Mouse (Mus musculus) C2C12 (cell line): Measurements from ENCODE around the gene Myh7. TPM values are rescaled to one million over a fixed set of nuclear protein-coding genes. Genes with fewer than 3 reads are reported as not detected.

Experiments
- H3K27me3 ChIP-seq: one replicate; pipeline ENCODE4 v1.6.1; 2011; ENCODE audit not compliant: control insufficient read depth, insufficient read depth, insufficient read length
- H3K36me3 ChIP-seq: one replicate; pipeline ENCODE4 v1.6.1; 2011; ENCODE audit not compliant: control insufficient read depth, insufficient read depth
- H3K4me3 ChIP-seq: one replicate; pipeline ENCODE4 v1.5.1; 2011; ENCODE audit warnings: mild to moderate bottlenecking, control low read depth; ENCODE audit not compliant: poor library complexity, insufficient read depth, severe bottlenecking
- H3K79me2 ChIP-seq: one replicate; pipeline ENCODE4 v1.6.1; 2011; ENCODE audit not compliant: control insufficient read depth, insufficient read depth
- H3K79me3 ChIP-seq: one replicate; pipeline ENCODE4 v1.6.1; 2011; ENCODE audit warnings: low read depth, control low read depth
- H3ac ChIP-seq: one replicate; pipeline ENCODE3; 2011; ENCODE audit warnings: low read depth; ENCODE audit not compliant: control insufficient read depth, insufficient read length
- CEBPB ChIP-seq: IDR thresholded peaks from one replicate; pipeline ENCODE4 v1.6.1; 2011; ENCODE audit warnings: low read depth, mild to moderate bottlenecking, control low read depth, moderate library complexity
- CTCF ChIP-seq: IDR thresholded peaks from one replicate; pipeline ENCODE4 v1.5.1; 2011; ENCODE audit not compliant: control insufficient read depth, insufficient read depth, insufficient read length
- FOSL1 ChIP-seq: IDR thresholded peaks from one replicate; pipeline ENCODE4 v1.8.0; 2011; ENCODE audit warnings: mild to moderate bottlenecking, low read length; ENCODE audit not compliant: poor library complexity, insufficient read depth, severe bottlenecking
- MAX ChIP-seq: IDR thresholded peaks from one replicate; pipeline ENCODE4 v1.6.1; 2011; ENCODE audit warnings: mild to moderate bottlenecking, control low read depth
- MYOD1 ChIP-seq: IDR thresholded peaks from one replicate; pipeline ENCODE4 v1.6.1; 2011; ENCODE audit warnings: low read depth; ENCODE audit not compliant: control insufficient read depth, insufficient read length
- MYOG ChIP-seq: IDR thresholded peaks from one replicate; pipeline ENCODE4 v1.6.1; 2011; ENCODE audit not compliant: control insufficient read depth, insufficient read length; ENCODE audit errors: extremely low read depth
- USF1 ChIP-seq: IDR thresholded peaks from one replicate; pipeline ENCODE4 v1.6.1; 2011; ENCODE audit warnings: low read depth, mild to moderate bottlenecking, control low read depth, moderate library complexity
- polyA plus RNA-seq: library from polyadenylated mRNA; unstranded; fragments of >200 nt; fragmentation: generic; extraction: Trizol; gene quantifications from one replicate; pipeline ENCODE4 v1.2.1, GENCODE M21; 2012; ENCODE audit warnings: missing spikeins

Gene Myh7
- polyA plus RNA-seq, 1 experiment, result 0.11 TPM

DNA sequence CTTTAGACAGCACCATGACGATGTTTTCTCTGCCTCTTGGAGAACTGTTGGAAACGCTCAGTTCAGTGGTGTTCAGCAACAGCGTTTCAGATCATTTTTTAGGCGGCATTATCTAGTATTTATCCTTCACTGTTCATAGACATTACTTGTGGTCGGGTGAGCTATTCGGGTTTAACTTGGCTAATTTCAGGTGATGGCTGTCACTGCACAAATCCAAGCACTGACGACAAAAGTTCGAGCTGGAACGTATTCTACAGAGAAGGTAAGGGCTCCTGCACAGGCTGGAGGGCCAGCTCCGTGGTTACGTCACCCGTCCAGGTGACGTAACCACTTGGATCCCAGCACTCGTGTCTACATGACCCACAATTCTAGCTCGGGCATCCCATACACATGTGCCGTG is 22.4 kb upstream of the Myh7 start:
- no peak overlapping the region for H3K4me3 ChIP-seq
- peaks cover 26% of the 10 kb centered on the region for H3K36me3 ChIP-seq
- no peak overlapping the region for H3ac ChIP-seq
- peaks cover 11% of the 10 kb centered on the region for H3K79me3 ChIP-seq
- TF ChIP-seq MAX, result no peak
- no peak for TF ChIP-seq USF1
- no peak for TF ChIP-seq CTCF
- TF ChIP-seq FOSL1, result no peak
- no peak for TF ChIP-seq MYOD1
- no peak for TF ChIP-seq CEBPB
- no peak for TF ChIP-seq MYOG
- H3K27me3 ChIP-seq, result no peaks in the 10 kb centered on the region
- H3K79me2 ChIP-seq, result peaks cover 18% of the 10 kb centered on the region

- peaks cover 19% of the 10 kb centered on the region for H3K36me3 ChIP-seq
- peaks cover 18% of the 10 kb centered on the region for H3K79me2 ChIP-seq
- TF ChIP-seq MYOG (no peak), USF1 (no peak), MYOD1 (no peak), FOSL1 (no peak), MAX (no peak), CEBPB (no peak)
- no peaks in the 10 kb centered on the region for H3K27me3 ChIP-seq
- peak overlapping the region; percentile 60 for H3K4me3 ChIP-seq
- peak overlapping the region; percentile 97 for H3ac ChIP-seq
- peaks cover 11% of the 10 kb centered on the region for H3K79me3 ChIP-seq
These were observed 21.3 kb upstream of the Myh7 start for GRCm38 (mm10) chr14:55015767-55016111.

DNA sequence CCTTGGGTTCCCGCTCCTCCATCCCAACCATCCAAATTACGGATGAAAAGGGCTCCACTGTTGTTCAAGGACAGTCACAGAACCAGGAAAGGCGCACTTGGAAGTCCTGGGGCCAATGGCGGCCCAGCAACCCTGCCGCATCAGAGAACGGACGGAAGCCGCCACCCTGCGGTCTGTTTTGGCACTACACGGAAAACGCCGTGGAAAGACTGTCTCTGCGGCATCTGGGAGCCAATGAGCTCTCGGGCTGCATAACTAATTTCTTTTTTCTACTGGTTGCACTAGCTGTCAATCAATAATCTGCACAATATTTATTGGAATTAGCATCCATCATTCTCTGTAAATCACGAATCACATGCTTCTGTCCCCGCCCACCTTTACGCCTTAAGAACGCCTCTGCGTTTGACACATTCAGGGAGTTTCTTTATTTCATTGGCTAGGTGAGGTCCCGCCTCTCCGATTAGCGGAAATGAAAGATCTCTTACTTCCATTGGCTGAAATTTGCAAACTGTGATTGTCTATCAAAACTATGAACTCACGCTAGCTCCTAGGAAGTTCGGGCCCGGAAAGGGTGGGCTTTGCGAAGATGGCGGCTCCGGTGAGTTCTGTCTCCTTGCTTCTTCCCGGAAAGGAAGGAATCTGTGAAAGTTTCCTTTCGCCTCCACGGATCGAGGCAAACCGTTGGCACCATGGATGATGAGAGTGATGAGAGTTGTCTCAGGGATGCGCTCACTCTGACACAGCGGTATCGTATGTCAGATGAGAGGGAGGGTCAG is 20.8 kb upstream of the Myh7 start, which contains the start of gene Ngdn:
Gene Ngdn (plus strand): TSS at position 464 of the 776 bp plus-strand sequence.
- Histone ChIP-seq H3K79me2 (peaks cover 18% of the 10 kb centered on the region), H3K79me3 (peaks cover 11% of the 10 kb centered on the region), H3K36me3 (peaks cover 14% of the 10 kb centered on the region), H3K4me3 (peak within 1 kb of the TSS; percentile 60), H3ac (peak within 1 kb of the TSS; percentile 97), H3K27me3 (no peaks in the 10 kb centered on the region)
- TF ChIP-seq MAX, result peak; percentile 8
- peak; percentile 36 for TF ChIP-seq USF1
- TF ChIP-seq CTCF, result peak; percentile 80
- no peak for TF ChIP-seq MYOG
- no peak for TF ChIP-seq CEBPB
- TF ChIP-seq FOSL1, result no peak

DNA sequence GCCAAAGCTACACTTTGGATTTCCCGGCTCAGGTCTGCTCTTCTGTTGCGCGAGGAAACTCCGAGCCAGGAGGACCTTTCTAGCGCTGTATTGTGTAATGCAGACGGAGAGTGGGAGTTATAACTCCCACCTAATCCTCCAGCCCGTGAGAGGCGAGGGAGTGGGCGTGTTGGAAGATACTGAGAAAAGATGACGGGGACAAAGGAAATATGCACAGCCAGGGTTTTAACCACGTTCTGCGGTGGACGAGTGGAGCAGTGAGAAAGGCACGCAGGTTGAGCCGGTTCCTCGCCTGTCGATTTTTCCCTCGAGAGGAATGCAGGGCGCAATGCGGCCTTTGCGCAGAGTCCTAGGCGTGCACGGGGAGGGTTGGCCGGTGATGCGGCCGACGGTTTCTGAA is 20.2 kb upstream of the Myh7 start:
- peak overlapping the region; percentile 93 for H3ac ChIP-seq

DNA sequence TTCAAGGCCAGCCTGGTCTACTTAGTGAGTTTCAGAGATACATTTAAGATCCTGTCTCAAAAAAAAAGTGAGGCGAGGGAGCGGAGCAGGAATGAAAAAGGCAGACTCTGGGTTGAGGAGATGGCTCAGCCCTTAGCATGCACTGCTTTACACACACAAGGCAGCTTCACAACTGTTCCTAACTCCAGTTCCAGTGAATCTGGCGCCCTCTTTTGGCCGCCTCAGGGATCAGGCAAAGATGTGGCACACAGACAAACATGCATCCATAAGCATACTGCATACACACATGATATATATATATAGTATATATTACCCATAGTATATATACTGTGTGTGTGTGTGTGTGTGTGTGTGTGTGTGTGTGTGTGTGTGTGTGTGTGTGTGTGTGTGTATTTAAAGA is 16.7 kb upstream of the Myh7 start:
- peaks cover 7% of the 10 kb centered on the region for H3K79me2 ChIP-seq
- peaks cover 5% of the 10 kb centered on the region for H3K79me3 ChIP-seq
- no peak overlapping the region for H3K4me3 ChIP-seq
- H3K36me3 ChIP-seq, result no peaks in the 10 kb centered on the region
- H3ac ChIP-seq, result no peak overlapping the region
- H3K27me3 ChIP-seq, result no peaks in the 10 kb centered on the region
- TF ChIP-seq MYOD1 (no peak), MAX (no peak), CEBPB (no peak), MYOG (no peak), FOSL1 (no peak), CTCF (no peak), USF1 (no peak)

More for the DNA sequence above, 20.2 kb upstream of the Myh7 start:
- Histone ChIP-seq H3K27me3 (no peaks in the 10 kb centered on the region), H3K79me3 (peaks cover 11% of the 10 kb centered on the region), H3K36me3 (peaks cover 9% of the 10 kb centered on the region), H3K4me3 (peak overlapping the region; percentile 34), H3K79me2 (peaks cover 18% of the 10 kb centered on the region)
- TF ChIP-seq CEBPB (peak; percentile 13), USF1 (no peak), MAX (no peak)

DNA sequence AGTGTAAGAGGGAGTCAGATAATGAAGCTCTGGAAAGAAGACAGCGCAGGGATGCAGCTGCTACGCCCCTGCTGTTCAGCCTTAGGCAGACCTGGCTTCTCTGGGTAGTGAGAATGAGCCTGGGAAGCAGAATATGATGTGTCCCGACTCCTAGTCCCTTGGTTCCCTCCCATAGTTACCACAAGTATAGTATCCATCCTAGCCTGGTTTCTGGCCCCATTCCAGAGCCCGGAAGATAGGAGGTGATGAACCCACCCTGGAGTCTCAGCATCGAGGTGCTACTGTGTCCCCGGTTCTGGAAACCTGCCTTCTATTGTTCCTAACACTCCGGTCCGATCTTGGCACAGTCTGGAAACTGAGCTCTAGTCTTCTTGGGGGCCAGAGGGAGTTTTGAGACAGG is 14.0 kb upstream of the Myh7 start:
- no peak for TF ChIP-seq FOSL1
- TF ChIP-seq USF1, result no peak
- TF ChIP-seq MYOD1, result no peak
- no peak for TF ChIP-seq MAX
- no peak for TF ChIP-seq CEBPB
- TF ChIP-seq CTCF, result no peak
- no peaks in the 10 kb centered on the region for H3K36me3 ChIP-seq
- no peak overlapping the region for H3K4me3 ChIP-seq
- no peak overlapping the region for H3ac ChIP-seq
- no peaks in the 10 kb centered on the region for H3K79me3 ChIP-seq
- H3K79me2 ChIP-seq, result no peaks in the 10 kb centered on the region
- H3K27me3 ChIP-seq, result no peaks in the 10 kb centered on the region
